Mouse (Mus musculus): ENCODE results near the gene Catsperg2.
A peak's percentile ranks its signal among the peaks of the same experiment; 100 is the strongest.
"Not testable (repeated sequence)": the region's sequence is repeated elsewhere in the genome, so short reads cannot be mapped to it uniquely, and the experiment has no call there.

Gene Catsperg2

GRCm38 (mm10) chr7:29726860-29727259 lies at the start of gene Catsperg2:
TSS of gene Catsperg2 (minus strand) at chr7:29727032.
- not testable (repeated sequence) for DNase-seq (ENCODE audit: extremely low spot score, low spot score)

- DNase-seq (ENCODE audit: extremely low spot score, low spot score), result no peak
Measured at GRCm38 (mm10) chr7:29776568-29776967, 49.7 kb upstream of the Catsperg2 start.

- no peak for DNase-seq (ENCODE audit: extremely low spot score, low spot score)
Measured at GRCm38 (mm10) chr7:29774371-29774770, 47.5 kb upstream of the Catsperg2 start.

- DNase-seq (ENCODE audit: extremely low spot score, low spot score), result no peak
Measured at GRCm38 (mm10) chr7:29773503-29773902, 46.7 kb upstream of the Catsperg2 start.

GRCm38 (mm10) chr7:29768980-29769379 lies 42.1 kb upstream of the Catsperg2 start:
- DNase-seq (ENCODE audit: extremely low spot score, low spot score), result no peak

- DNase-seq (ENCODE audit: extremely low spot score, low spot score), result peak; percentile 86
Measured at GRCm38 (mm10) chr7:29768090-29768900, 41.5 kb upstream of the Catsperg2 start, which contains the start of gene Zfp84. TSS of gene Zfp84 (plus strand) at chr7:29768552.

- peak; percentile 76 for DNase-seq (ENCODE audit: extremely low spot score, low spot score)
Measured at GRCm38 (mm10) chr7:29767058-29767686, 40.3 kb upstream of the Catsperg2 start.

- DNase-seq (ENCODE audit: extremely low spot score, low spot score), result no peak
Measured at GRCm38 (mm10) chr7:29764702-29765101, 37.9 kb upstream of the Catsperg2 start.

- DNase-seq (ENCODE audit: extremely low spot score, low spot score), result no peak
Measured at GRCm38 (mm10) chr7:29760476-29760875, 33.6 kb upstream of the Catsperg2 start.

- no peak for DNase-seq (ENCODE audit: extremely low spot score, low spot score)
Measured at GRCm38 (mm10) chr7:29742258-29742657, 15.4 kb upstream of the Catsperg2 start.

- no peak for DNase-seq (ENCODE audit: extremely low spot score, low spot score)
Measured at GRCm38 (mm10) chr7:29728055-29728454, 1.2 kb upstream of the Catsperg2 start.

GRCm38 (mm10) chr7:29725461-29726142 lies 1.2 kb downstream of the Catsperg2 start:
- not testable (repeated sequence) for DNase-seq (ENCODE audit: extremely low spot score, low spot score)

- not testable (repeated sequence) for DNase-seq (ENCODE audit: extremely low spot score, low spot score)
Measured at GRCm38 (mm10) chr7:29708891-29709290, 17.9 kb downstream of the Catsperg2 start.

GRCm38 (mm10) chr7:29695231-29695630 lies 31.6 kb downstream of the Catsperg2 start:
- DNase-seq (ENCODE audit: extremely low spot score, low spot score), result not testable (repeated sequence)

- no peak for DNase-seq (ENCODE audit: extremely low spot score, low spot score)
Measured at GRCm38 (mm10) chr7:29681868-29682267, 45.0 kb downstream of the Catsperg2 start.

All from neural tube, embryonic 10.5 days (tissue).